Mouse (Mus musculus): Measurements from ENCODE around the gene Brix1.
"Not testable (repeated sequence)": the region's sequence is repeated elsewhere in the genome, so short reads cannot be mapped to it uniquely, and the experiment has no call there.

GRCm38 (mm10) chr15:10496696-10497095 lies 10.9 kb upstream of the Brix1 start:
- TF ChIP-seq GATA1, TAL1 (IDR thresholded peaks at IDR 0.05; ENCODE audit: low read length): not testable (repeated sequence)

Data from erythroblast, embryonic 14.5 days (primary cell).